Mouse (Mus musculus) neutrophil, adult 5-6 weeks (primary cell): ENCODE data around the gene 1110017D15Rik. TPM values are rescaled to one million over a fixed set of nuclear protein-coding genes. Genes with fewer than 3 reads are reported as not detected.

Source experiments
- ATAC-seq: fragments of 151-379, 151-347 bp; 2 replicates; pipeline ENCODE4 v1.8.0; 2017; ENCODE audit warnings: mild to moderate bottlenecking, moderate TSS enrichment; ENCODE audit not compliant: insufficient number of reproducible peaks, poor library complexity, low FRiP score, severe bottlenecking; ENCODE audit errors: extremely low read depth
- total RNA-seq: library from RNA; stranded (forward); fragments of 200-1000 nt; gene quantifications from 2 replicates; pipeline ENCODE4 v1.2.3, GENCODE M21; 2017

1110017D15Rik gene
- total RNA-seq, 1 experiment from 2014 or later, result not detected

- ATAC-seq, result no peak
These were observed 56.4 kb downstream of the 1110017D15Rik start for GRCm38 (mm10) chr4:41460690-41461089.

Other genes starting within 250 kb of the 1110017D15Rik start
- 23.9 and 25.0 TPM in 2 replicates for gene Ubap2, start 242.2 kb downstream of the 1110017D15Rik start, total RNA-seq
- 83.2 and 88.3 TPM in 2 replicates for gene Dcaf12, start 202.4 kb downstream of the 1110017D15Rik start, total RNA-seq
- 75.4 and 94.9 TPM in 2 replicates for gene Ubap1, start 168.3 kb downstream of the 1110017D15Rik start, total RNA-seq
- 2.9 and 3.3 TPM in 2 replicates for gene Kif24, start 52.4 kb downstream of the 1110017D15Rik start, total RNA-seq
- gene Nudt2, start 52.2 kb downstream of the 1110017D15Rik start, total RNA-seq, result 1.0 and 2.2 TPM in 2 replicates
- gene AI464131, start 14.3 kb downstream of the 1110017D15Rik start, total RNA-seq, result not detected in 2 replicates
- 8.4 and 10.2 TPM in 2 replicates for gene Fam219a, start 52.2 kb upstream of the 1110017D15Rik start, total RNA-seq
- gene Dnaic1, start 52.4 kb upstream of the 1110017D15Rik start, total RNA-seq, result not detected in 2 replicates
- not detected in 2 replicates for gene Enho, start 123.0 kb upstream of the 1110017D15Rik start, total RNA-seq
- gene Cntfr, start 179.8 kb upstream of the 1110017D15Rik start, total RNA-seq, result not detected in 2 replicates
- 27.1 and 33.6 TPM in 2 replicates for gene Il11ra1, start 182.7 kb upstream of the 1110017D15Rik start, total RNA-seq
- 14.4 and 15.5 TPM in 2 replicates for gene Rpp25l, start 196.2 kb upstream of the 1110017D15Rik start, total RNA-seq
- gene Dctn3, start 205.8 kb upstream of the 1110017D15Rik start, total RNA-seq, result 52.5 and 75.5 TPM in 2 replicates
- gene Arid3c, start 213.8 kb upstream of the 1110017D15Rik start, total RNA-seq, result not detected in 2 replicates
- 34.1 and 37.4 TPM in 2 replicates for gene Galt, start 237.9 kb upstream of the 1110017D15Rik start, total RNA-seq
- 17.9 and 20.7 TPM in 2 replicates for gene Sigmar1, start 238.8 kb upstream of the 1110017D15Rik start, total RNA-seq